Mouse (Mus musculus) CD4-positive, CD25-positive, alpha-beta regulatory T cell, adult 4 months (primary cell): ENCODE data around the gene Foxg1. TPM values are rescaled to one million over a fixed set of nuclear protein-coding genes. Genes with fewer than 3 reads are reported as not detected.

Source experiments
- ATAC-seq: one replicate; pipeline ENCODE4 v1.8.0; 2017
- polyA plus RNA-seq, 2 experiments: library from polyadenylated mRNA; unstranded; fragments of 100-300 nt; shearing (Covaris generic); gene quantifications; one replicate each; pipeline ENCODE4 v1.2.1; 2017

Gene Foxg1
- polyA plus RNA-seq, 2 experiments from 2014 or later, result not detected

DNA sequence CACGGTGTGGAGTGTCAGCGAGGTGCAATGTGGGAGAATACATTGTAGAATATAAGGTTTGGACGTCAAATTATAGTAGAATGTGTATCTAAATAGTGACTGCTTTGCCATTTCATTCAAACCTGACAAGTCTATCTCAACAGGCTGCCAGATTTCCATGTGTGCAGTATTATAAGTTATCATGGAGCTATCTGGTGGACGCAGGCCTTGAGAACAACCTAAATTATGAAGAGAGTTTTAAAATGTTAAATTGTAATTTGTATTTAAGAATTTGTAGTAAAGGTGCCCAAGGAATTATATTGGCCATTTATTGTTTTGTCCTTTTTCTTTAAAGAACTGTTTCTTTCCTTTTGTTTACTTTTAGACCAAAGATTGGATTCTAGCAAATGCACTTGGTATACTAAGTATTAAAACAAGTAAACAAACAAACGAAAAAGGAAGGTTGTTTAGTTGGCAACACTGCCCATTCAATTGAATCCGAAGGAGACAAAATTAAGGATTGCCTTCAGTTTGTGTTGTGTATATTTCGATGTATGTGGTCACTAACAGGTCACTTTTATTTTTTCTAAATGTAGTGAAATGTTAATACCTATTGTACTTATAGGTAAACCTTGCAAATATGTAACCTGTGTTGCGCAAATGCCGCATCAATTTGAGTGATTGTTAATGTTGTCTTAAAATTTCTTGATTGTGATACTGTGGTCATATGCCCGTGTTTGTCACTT is 3.8 kb downstream of the Foxg1 start:
- no peak for ATAC-seq

DNA sequence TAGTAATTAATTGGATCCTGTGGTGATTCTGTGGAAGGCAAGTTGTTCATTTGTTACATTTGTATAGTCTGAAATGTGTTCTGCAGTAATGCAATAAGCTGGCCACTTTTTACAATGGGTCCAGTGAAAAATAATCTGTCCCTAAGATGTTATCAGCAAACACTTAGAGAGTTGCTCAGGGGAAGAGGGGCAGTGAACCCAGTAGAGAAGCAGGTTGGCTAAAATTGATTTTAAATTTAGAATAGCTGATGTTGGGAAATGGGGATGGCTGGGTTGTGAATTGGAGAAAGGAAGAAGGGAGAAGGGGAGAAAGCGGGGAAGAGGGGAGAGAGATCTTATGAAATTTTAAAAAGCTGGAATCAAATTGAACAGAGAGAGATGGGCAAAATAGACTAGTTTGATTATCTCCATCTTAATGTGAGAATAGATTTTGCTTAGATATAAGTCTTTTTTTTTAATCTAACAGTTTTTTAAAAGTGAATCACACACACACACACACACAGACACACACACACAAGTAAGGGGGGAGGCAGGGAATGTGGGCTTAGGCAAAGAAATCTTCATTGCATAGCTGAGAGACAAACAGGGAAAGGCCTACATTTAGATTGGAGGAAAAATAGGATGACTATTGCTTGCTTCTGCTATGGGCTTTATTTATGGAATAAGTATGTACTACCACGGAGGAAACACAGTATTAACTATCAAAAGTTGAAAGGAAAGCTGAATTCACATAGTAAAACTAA is 5.6 kb downstream of the Foxg1 start:
- ATAC-seq, result no peak

- no peak for ATAC-seq
Measured at GRCm38 (mm10) chr12:49389666-49390065, 7.2 kb downstream of the Foxg1 start.

DNA sequence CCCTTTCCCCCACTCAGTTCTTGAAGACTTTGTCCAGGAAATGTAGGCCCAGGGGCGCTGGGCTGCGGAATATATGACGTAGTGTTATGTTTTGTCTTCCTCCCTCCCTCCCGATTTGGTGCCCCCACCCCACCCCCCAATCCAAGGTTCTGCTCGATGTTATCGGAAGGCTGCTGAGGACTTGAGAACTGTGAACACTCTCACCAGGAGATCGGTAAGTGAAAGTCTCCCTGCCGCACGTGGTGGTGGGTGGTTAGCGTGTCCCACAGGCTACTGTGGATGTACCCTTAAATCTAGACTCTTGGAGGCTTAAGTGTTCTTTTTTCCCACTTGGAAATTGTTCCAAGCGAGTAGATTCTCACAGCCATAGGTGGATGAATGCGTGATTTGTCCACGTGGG is 7.8 kb downstream of the Foxg1 start:
- no peak for ATAC-seq

DNA sequence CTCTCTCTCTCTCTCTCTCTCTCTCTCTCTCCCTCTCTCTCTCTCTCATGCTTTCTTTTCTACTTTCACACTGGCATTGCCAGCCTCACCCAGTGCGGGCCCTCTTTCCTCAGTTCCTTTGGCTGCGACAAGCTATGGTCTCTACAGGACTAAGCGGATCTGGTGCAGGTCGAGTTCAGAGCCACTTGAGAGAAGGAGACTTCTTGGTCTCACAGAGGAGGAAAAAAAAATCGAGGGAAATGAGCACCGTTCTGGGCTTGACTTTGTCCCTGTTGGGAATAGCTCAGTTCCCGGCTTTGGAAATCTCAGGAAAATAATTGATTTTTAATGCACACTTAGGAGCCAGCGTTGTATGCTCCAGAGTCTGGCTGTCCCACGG is 8.5 kb downstream of the Foxg1 start:
- ATAC-seq, result no peak

DNA sequence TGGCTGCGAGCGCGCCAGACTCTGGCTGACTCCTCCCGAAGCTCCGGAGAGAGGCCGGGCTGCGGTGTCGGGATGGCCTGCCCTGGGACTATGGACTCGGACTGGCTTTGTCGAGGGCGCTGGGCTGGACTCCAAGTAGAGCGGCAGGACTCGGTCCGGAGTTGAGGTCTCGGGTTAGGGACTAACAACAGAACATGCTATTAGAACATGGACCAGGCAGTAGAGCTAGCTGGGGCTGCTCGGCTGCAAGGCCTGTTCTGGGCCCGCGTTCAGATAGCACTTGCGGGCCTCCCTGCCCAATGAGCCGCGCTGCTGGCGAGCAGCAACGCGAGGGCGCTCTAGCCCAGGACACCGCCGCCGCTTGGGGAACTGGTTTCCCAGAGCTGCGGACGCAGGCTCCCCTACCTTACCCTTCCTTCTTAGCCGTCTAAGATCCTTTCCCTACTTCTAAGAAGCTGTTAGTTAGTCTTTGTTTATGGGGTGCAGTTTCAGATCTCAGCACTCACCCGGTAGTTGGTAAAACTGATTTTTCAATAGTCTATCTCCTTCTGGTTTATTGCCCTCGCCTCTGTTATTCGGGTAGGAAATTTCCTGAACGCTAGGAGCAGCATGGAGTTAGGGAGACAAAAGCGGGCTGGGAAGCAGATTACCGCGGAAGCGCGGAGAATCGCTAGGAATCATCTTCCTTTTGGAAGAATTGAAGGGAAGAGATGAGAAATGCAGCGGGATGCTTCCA is 9.0 kb downstream of the Foxg1 start:
- ATAC-seq, result no peak

DNA sequence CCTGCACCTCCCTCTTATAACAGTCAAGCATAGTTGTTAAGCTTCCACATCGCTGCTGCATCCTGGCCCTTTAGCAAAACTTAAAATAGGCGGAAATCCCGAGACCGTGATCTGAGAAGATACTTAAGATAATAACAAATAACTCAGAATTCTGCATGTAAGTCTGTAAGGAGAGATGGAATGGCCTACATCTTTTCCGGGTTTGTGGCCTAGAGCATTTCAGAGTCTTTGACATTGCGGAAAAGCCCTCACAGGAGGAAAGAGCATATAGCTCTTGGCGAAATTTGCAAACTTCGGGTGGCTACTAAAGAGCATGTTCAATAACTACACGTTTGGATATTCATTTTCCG is 9.6 kb downstream of the Foxg1 start:
- no peak for ATAC-seq

- no peak for ATAC-seq
Measured at GRCm38 (mm10) chr12:49392876-49393275, 10.4 kb downstream of the Foxg1 start.

DNA sequence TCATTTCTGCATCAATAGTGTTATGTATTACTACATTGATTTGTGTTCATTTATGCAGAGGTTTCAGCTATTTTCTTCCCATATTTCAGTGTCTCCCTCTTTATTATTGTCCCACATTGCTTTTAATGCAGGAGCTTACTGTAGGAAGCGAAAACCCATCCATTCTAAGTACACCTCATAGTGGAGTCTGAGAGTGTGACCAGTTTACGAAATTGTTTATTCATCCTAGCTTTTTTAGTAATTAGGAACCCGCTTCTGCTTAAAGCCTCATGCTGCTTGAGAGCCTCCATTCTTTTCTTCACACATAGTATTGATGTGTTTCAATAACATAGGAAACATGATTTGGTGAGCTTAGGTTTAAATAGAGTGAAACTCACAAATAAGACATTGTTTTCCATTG is 11.2 kb downstream of the Foxg1 start:
- ATAC-seq, result no peak

- no peak for ATAC-seq
Measured at GRCm38 (mm10) chr12:49394181-49394580, 11.7 kb downstream of the Foxg1 start.

- no peak for ATAC-seq
Measured at GRCm38 (mm10) chr12:49394836-49395235, 12.4 kb downstream of the Foxg1 start.

DNA sequence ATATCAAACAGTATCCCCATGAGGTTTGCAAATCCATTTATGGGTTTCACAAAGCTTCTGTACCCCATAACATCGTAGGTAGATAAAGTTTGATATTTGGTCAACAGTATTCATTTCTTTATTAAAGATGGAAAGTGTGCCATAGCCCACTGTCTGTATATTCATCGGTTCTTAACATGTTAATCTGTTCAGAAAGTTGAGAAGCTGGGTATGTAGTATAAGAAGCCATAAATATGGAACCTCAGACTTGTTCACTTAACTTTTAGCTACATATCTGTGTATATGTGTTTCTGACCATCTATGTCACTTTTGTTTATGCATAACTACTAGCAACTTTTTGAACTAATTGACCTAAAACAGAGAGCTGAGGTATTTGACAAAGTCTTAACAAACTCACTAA is 13.5 kb downstream of the Foxg1 start:
- no peak for ATAC-seq

- no peak for ATAC-seq
Measured at GRCm38 (mm10) chr12:49396776-49397175, 14.3 kb downstream of the Foxg1 start.

GRCm38 (mm10) chr12:49397443-49398162 is 15.1 kb downstream of the Foxg1 start:
- no peak for ATAC-seq

DNA sequence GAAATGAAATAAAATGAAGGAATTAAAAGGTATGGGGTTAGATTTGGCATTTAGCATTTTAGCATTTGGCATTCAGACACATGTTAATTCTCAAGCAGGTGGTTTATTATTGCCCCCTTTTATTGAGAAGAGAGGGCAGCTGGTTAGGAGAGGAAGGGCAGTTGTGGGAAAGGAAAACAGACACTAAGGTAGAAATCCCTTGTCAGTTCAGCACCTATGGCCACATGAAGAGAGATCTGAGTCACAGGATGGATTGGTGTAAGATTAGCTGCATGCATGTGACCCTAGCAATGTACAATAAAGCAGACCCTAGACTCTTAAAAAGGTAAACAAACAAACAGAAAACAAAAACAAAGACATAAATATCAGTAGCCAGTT is 15.7 kb downstream of the Foxg1 start:
- no peak for ATAC-seq

- ATAC-seq, result no peak
Measured at GRCm38 (mm10) chr12:49398636-49399035, 16.2 kb downstream of the Foxg1 start.

GRCm38 (mm10) chr12:49399611-49400010 is 17.2 kb downstream of the Foxg1 start:
- ATAC-seq, result no peak

DNA sequence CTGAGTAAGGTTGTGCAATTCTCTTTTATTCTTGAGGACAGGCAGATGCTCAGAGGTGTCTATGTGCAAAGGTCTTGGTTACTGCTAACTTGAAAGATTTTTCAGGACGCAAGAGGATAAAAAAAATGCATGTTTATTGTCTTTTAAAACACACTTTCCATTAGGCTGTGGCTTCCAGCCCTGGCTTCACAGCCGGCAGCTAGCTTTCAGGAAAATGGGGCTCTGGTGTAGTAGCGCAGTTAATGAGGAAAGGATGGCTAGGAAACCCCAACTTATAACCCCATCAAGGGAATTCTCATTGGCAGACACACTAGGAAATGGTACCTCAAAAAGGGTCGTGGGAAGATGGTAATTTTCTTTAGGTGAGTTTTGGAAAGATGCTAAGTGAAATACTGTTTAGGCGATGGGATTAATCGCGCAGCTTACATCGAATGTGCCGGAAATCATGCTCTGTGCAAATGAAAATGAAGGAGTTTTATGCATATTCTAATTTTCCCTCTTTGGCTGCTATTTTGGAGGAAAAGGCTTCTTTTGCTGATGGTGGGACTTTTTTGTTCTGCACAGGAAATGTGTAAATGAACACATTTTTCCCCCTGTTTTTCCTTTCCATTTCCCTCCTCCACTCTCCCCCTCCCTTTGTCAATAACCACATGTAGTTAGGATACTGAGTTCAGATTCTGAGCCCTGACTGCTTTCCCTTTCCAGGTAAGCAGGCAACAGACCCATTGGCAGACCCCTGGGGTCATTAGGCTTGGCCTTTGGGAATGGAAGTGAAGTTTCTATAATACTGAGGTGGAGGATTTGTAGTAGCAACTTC is 17.8 kb downstream of the Foxg1 start:
- no peak for ATAC-seq

DNA sequence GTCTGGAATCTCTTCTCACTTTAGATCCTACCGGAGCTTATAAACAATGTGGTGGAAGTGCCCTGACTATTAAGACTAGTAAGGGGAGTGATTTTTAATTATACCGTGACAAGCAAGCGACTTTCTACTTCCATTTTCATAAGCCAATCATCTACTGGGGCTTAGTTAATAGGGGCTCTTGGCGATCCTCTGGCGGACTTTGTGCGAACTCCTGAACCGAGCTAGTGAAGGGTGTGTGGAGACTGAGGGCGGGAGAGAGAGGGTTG is 18.3 kb downstream of the Foxg1 start:
- ATAC-seq, result no peak

GRCm38 (mm10) chr12:49401119-49401795 is 18.8 kb downstream of the Foxg1 start:
- no peak for ATAC-seq

DNA sequence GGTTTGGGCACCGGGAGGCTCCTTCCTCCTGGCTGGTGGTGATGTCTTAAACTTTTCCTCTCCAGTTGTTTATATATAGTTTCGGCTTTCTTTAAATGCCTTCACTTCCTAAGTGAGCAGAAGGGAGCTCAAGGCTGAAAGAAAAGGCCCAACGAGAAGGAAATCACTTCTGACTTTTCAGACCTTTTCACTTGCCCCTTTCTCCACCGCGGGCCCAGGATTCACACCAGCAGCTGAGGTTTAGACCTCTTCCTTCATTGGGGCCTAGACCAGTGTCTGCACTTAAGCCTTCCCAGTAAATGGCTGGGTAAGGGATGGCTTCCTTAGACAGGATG is 19.3 kb downstream of the Foxg1 start:
- ATAC-seq, result no peak

GRCm38 (mm10) chr12:49409833-49410232 is 27.4 kb downstream of the Foxg1 start:
- no peak for ATAC-seq
